Mouse (Mus musculus): ENCODE results near the gene Sp3.
"Not testable (repeated sequence)": the region's sequence is repeated elsewhere in the genome, so short reads cannot be mapped to it uniquely, and the experiment has no call there.

Gene Sp3

DNA sequence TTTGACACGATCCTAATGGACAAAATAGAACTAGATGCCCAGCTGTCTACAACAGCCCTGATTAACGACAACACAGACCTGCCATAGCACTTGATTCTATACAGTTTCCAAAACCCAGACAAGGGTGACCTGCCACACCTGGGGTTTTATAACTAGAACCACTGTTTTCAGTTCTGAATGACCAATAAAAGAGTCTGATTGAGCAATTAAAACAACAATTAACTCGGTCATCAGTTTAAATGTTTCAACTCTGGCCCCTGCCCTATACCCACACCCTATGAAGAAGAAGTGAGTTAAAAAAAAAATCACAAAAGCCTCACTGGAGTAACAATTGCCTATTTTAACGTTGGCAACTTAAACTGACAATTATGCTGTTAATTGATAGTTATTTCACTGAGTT is 64.1 kb downstream of the Sp3 start:
- in situ Hi-C loops (cut with MboI, MseI) = no loop called here

- in situ Hi-C loops (cut with MboI, MseI) = no loop called here
These were observed 64.9 kb downstream of the Sp3 start for GRCm38 (mm10) chr2:72915245-72915930.

DNA sequence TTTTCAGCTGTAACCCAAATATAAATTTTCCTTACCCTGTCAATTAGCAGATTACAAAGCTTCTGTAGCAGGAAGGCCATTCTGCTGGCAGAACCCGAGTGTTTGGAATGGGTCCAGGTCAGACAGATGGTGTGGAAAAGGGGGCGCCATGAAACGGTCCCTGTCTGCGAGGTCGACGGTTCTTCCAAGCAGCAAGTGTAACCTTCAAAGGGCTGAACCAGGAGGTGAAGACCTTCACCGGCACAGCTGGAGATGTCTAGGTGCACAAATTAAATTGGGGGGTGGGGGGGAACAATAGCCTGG is 66.8 kb downstream of the Sp3 start:
- in situ Hi-C loops (cut with MboI, MseI) = no loop called here

DNA sequence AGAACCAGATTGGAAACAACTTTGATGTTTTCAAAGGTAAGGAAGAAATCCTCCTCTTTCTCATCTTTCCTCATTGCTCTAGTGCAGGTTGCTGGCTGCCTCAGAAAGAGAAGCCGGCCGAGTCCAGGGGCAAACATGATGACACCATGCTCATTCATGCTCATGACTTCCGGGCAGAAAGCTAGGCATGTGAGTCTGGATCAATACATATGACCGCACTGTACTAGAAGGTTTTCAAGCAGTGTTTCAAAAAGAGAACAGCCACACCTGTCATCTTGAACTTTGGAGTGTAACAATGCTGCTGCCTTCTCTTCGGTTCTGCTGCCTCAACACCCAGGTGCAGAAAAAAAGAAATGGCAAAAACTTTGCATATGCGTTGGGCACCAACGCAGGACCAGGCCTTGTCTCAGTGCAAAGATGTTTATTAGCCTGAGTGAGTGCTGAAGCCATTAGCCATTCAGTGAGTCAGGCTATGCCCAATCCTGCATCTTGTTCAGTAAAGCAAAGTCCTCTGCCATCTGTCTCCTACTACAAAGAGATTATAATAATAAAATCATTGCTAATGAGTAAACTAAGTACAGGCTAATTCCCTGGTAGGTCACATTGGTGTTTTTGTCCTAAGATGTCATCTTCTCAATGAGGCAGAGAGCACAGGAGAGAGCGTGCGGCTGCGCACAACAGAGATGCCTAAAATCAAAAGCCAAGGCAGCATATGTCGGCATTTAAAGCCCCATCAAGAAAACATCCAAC is 67.4 kb downstream of the Sp3 start:
- in situ Hi-C loops (cut with MboI, MseI) = no loop called here

DNA sequence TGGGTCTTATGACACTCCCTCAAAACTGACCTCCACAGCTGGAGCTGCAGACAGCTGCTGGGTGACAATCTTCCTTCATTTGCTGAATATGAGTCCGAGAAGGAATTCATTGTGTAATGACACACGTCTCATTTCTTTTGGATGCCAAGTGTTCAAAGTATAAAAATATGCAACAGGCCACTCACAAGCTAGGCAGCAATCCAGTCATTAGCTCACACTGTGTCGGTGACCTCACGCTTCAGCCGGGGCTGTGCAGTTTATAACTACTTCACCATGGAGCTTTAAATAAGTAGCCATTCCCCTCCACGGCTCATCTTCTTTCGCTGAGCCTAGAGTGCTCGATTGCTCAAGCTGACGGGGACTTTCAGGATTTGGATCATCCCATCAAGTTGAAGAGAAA is 68.7 kb downstream of the Sp3 start:
- in situ Hi-C loops (cut with MboI, MseI) = no loop called here

GRCm38 (mm10) chr2:72909046-72909445 is 71.2 kb downstream of the Sp3 start:
- in situ Hi-C loops (cut with MboI, MseI) = no loop called here

DNA sequence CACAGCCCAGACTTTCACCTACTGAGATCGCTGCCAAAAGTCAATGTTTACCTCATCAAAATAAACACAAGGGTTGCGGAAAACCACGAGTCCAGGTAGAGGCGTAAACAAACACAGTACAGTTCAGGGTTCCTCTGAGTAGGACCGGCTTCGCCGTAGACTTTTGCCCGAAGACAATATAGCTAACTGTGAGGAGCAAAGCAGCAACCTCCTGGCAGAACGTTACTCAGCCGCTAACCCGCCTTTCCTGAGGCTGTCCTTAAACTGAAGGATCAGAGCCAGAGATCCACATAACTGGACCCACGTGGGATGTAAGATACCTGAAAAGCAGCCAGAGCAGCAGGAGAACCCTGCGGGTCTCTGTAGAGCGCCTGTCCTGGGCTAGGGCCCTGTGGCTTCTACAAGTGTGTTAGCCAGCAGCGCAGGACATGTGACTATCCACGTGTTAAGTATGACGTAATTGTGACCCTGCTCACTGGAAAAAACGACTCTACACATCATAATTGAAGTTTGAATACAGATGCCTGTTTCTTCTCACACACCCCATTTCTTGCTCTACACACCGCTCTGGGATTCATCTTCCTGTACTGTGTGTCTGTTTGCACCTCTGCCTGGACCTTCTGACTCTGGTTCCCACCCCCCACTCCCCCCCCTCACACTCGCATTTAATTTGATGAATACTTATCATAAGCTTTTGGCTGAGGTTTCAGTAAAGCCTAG is 71.9 kb downstream of the Sp3 start:
- in situ Hi-C loops (cut with MboI, MseI) = no loop called here

DNA sequence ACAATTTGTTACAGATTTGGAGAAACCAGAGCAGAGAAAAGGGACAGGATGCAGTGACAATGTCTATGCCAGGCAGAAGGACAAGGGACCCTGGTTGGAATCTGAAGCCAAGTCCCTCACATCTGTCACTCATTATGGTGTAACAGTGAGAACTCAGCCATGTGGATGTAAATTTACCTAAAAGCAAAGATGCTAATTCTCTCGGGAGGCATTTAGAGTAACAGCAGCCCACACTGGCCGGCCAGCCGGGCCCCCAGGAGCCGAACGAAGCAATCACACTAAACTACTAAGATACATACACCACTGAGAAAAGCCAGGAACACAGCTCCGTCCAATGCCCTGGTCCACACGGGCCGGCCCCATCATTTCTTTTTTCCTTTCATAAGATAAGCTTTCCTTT is 73.5 kb downstream of the Sp3 start:
- in situ Hi-C loops (cut with MboI, MseI) = no loop called here

GRCm38 (mm10) chr2:72902816-72903680 is 77.2 kb downstream of the Sp3 start:
- in situ Hi-C loops (cut with MboI, MseI) = not testable (repeated sequence)

- in situ Hi-C loops (cut with MboI, MseI) = no loop called here
These were observed 81.4 kb downstream of the Sp3 start for GRCm38 (mm10) chr2:72898782-72899305.

DNA sequence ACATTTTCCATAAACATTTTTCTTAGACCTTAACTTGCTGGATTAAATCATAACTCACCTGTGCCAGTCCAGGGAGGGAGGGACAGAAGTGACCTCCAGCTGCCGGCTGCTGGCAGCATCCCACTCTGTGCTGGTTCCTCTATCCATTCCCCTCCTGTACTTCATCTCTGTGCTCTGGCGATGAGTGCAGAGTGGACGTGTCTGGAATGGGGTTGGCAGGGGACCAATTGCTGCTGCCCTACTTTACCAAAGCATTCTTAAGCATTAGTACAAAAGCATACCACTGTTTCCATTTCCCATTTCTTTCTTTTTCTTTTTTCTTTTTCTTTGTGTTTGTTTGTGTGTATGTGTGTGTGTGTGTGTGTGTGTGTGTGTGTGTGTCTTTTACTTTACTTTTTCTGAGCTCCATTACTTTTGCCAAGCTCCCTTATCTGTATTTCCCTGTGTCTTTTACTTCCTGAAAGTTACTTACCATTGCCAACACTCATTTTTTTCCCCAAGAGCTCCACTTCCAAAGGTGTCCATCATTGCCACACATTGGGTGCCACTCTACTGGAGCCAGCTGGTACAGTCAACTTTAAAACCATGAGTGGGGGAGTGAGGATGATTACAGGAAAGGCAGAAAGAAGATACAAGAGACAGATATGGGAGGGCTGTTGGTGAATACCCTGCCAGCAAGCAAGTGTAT is 82.0 kb downstream of the Sp3 start:
- in situ Hi-C loops (cut with MboI, MseI) = no loop called here

- in situ Hi-C loops (cut with MboI, MseI) = loop anchor here (5.0 kb wide), 1 partner anchor 63 kb away; no protein-coding TSS in a partner anchor
These were observed 90.4 kb downstream of the Sp3 start for GRCm38 (mm10) chr2:72889806-72890205.

Measured in T-helper 2 cell (primary cell).